Mouse (Mus musculus) E14TG2a.4 (cell line): ENCODE measurements at regions not wholly inside any gene's neighbourhood (a gene's known extent, or its start where the extent isn't known, plus 50 kb on each side); places are given as distances from the start of the nearest gene placed in this dataset.

Source experiments
- CTCF ChIP-seq: conservative IDR thresholded peaks from 2 replicates; pipeline ENCODE4 v1.5.1; 2014; ENCODE audit warnings: low read length
- POU5F1 ChIP-seq: IDR thresholded peaks from 2 replicates; pipeline ENCODE4 v1.6.1; 2014; ENCODE audit warnings: low read length, borderline replicate concordance

- no peak for TF ChIP-seq CTCF
- TF ChIP-seq POU5F1 = no peak
Observed at GRCm38 (mm10) chr10:122570909-122571551, 107.5 kb upstream of the Ppm1h start.
